Mouse (Mus musculus) neural tube, embryonic 14.5 days (tissue): ENCODE results near the gene Tkt. TPM values are rescaled to one million over a fixed set of nuclear protein-coding genes. Genes with fewer than 3 reads are reported as not detected.

Experiments
- ATAC-seq: fragments of 200-750 bp; cut with Nextera tagmentation; 2 replicates; pipeline ENCODE4 v1.8.0; 2017; ENCODE audit warnings: low read depth, mild to moderate bottlenecking, moderate TSS enrichment, moderate library complexity
- H3K27ac ChIP-seq: fragments of 300-500 bp; sonication (generic); 2 replicates; pipeline ENCODE4 v1.5.1; 2014; ENCODE audit warnings: low read depth, mild to moderate bottlenecking, control low read depth, low read length, moderate library complexity, mixed read lengths
- H3K27me3 ChIP-seq: fragments of 300-500 bp; sonication (generic); 2 replicates; pipeline ENCODE4 v1.6.1; 2014; ENCODE audit warnings: low read length; ENCODE audit not compliant: control insufficient read depth, insufficient read depth
- H3K36me3 ChIP-seq: fragments of 300-500 bp; sonication (generic); 2 replicates; pipeline ENCODE4 v1.6.1; 2014; ENCODE audit warnings: low read length, mixed read lengths; ENCODE audit not compliant: control insufficient read depth, insufficient read depth
- H3K4me1 ChIP-seq: fragments of 300-500 bp; sonication (generic); 2 replicates; pipeline ENCODE4 v1.6.1; 2014; ENCODE audit warnings: low read length; ENCODE audit not compliant: control insufficient read depth, insufficient read depth
- H3K4me2 ChIP-seq: fragments of 300-500 bp; sonication (generic); 2 replicates; pipeline ENCODE4 v1.6.1; 2014; ENCODE audit warnings: mild to moderate bottlenecking, low read depth, low read length, control low read depth
- H3K4me3 ChIP-seq: fragments of 300-500 bp; sonication (generic); 2 replicates; pipeline ENCODE4 v1.5.1; 2014; ENCODE audit warnings: low read depth, low read length, control low read depth, mixed read lengths
- H3K9ac ChIP-seq: fragments of 300-500 bp; sonication (generic); replicated peaks from 2 replicates; pipeline ENCODE4 v1.6.1; 2014; ENCODE audit warnings: low read depth, mild to moderate bottlenecking, control low read depth, low read length, mixed read lengths
- H3K9me3 ChIP-seq: fragments of 300-500 bp; sonication (generic); 2 replicates; pipeline ENCODE4 v1.6.1; 2016; ENCODE audit warnings: low read length; ENCODE audit not compliant: control insufficient read depth
- WGBS: fragments of 180-500 bp; shearing (Covaris S2); extraction: QIAGEN DNeasy Blood & Tissue Kit; methylation state at CpG from one replicate; pipeline ENCODE4 v1.1.7; 2014; 5-methylcytosine and 5-hydroxymethylcytosine counted together
- polyA plus RNA-seq: library from polyadenylated mRNA; unstranded; fragments of >200 nt; fragmentation: Nextera tagmentation; extraction: Ambion mirVana; gene quantifications from 2 replicates; pipeline ENCODE4 v1.2.1, GENCODE M21; 2014

The Tkt gene
- polyA plus RNA-seq, 1 experiment from 2014 or later = 81.9 TPM

- peak; percentile 50; the same call in 1 of the 2 replicates for ATAC-seq
Measured at GRCm38 (mm10) chr14:30586780-30587461, 38.8 kb downstream of the Tkt start.

GRCm38 (mm10) chr14:30590041-30590645, 42.0 kb downstream of the Tkt start:
- peaks cover 12% of the 10 kb centered on the region for H3K4me1 ChIP-seq
- no peaks in the 10 kb centered on the region for H3K9me3 ChIP-seq
- ATAC-seq = no peak
- no peaks in the 10 kb centered on the region for H3K36me3 ChIP-seq
- no peak overlapping the region for H3K9ac ChIP-seq
- no peak overlapping the region for H3K4me2 ChIP-seq
- H3K27me3 ChIP-seq = no peaks in the 10 kb centered on the region
- H3K27ac ChIP-seq = no peak overlapping the region
- 49% methylated on average over 11 of the region's 11 CpGs for WGBS
- H3K4me3 ChIP-seq = no peak overlapping the region

More at GRCm38 (mm10) chr14:30586780-30587461, 38.8 kb downstream of the Tkt start:
- H3K4me3 ChIP-seq = no peak overlapping the region
- H3K27me3 ChIP-seq = no peaks in the 10 kb centered on the region
- 39% methylated on average over 7 of the region's 7 CpGs for WGBS
- no peaks in the 10 kb centered on the region; the same call in none of the 2 replicates for H3K4me1 ChIP-seq
- no peaks in the 10 kb centered on the region for H3K9me3 ChIP-seq
- no peak overlapping the region for H3K9ac ChIP-seq
- no peak overlapping the region for H3K27ac ChIP-seq
- no peak overlapping the region for H3K4me2 ChIP-seq
- H3K36me3 ChIP-seq = no peaks in the 10 kb centered on the region

GRCm38 (mm10) chr14:30590918-30591317, 42.8 kb downstream of the Tkt start:
- no peak overlapping the region for H3K27ac ChIP-seq
- H3K9me3 ChIP-seq = no peaks in the 10 kb centered on the region
- H3K4me3 ChIP-seq = no peak overlapping the region
- no peaks in the 10 kb centered on the region for H3K27me3 ChIP-seq
- H3K4me1 ChIP-seq = peaks cover 13% of the 10 kb centered on the region
- WGBS = 78% methylated on average over 7 of the region's 7 CpGs
- H3K9ac ChIP-seq = no peak overlapping the region
- no peak overlapping the region for H3K4me2 ChIP-seq
- no peak for ATAC-seq
- no peaks in the 10 kb centered on the region for H3K36me3 ChIP-seq

GRCm38 (mm10) chr14:30591417-30591816, 43.3 kb downstream of the Tkt start:
- no peak for ATAC-seq
- Histone ChIP-seq H3K4me2 (no peak overlapping the region), H3K4me1 (peaks cover 13% of the 10 kb centered on the region), H3K9ac (no peak overlapping the region), H3K9me3 (no peaks in the 10 kb centered on the region), H3K27me3 (no peaks in the 10 kb centered on the region), H3K27ac (no peak overlapping the region), H3K36me3 (no peaks in the 10 kb centered on the region), H3K4me3 (no peak overlapping the region)
- WGBS = 5% methylated on average over 6 of the region's 6 CpGs

- no peak overlapping the region for H3K4me3 ChIP-seq
- no peak overlapping the region for H3K4me2 ChIP-seq
- H3K27ac ChIP-seq = peak overlapping the region; percentile 1; the same call in 1 of the 2 replicates
- 33% methylated on average over 11 of the region's 11 CpGs for WGBS
- peak; percentile 49; the same call in 1 of the 2 replicates for ATAC-seq
- 0 out of 2 replicates have a peak, but pooled peaks cover 2% of the 10 kb centered on the region for H3K36me3 ChIP-seq
- H3K27me3 ChIP-seq = no peaks in the 10 kb centered on the region
- no peaks in the 10 kb centered on the region for H3K9me3 ChIP-seq
- H3K4me1 ChIP-seq = peaks cover 13% of the 10 kb centered on the region; the same call in 1 of the 2 replicates
- no peak overlapping the region for H3K9ac ChIP-seq
Measured at GRCm38 (mm10) chr14:30593279-30594091, 45.3 kb downstream of the Tkt start.

- Histone ChIP-seq H3K9ac (no peak overlapping the region), H3K27ac (peak overlapping the region; percentile 1), H3K27me3 (no peaks in the 10 kb centered on the region), H3K9me3 (no peaks in the 10 kb centered on the region), H3K4me2 (no peak overlapping the region; the same call in 1 of the 2 replicates), H3K36me3 (0 out of 2 replicates have a peak, but pooled peaks cover 4% of the 10 kb centered on the region), H3K4me1 (peaks cover 13% of the 10 kb centered on the region; the same call in 1 of the 2 replicates), H3K4me3 (no peak overlapping the region)
- ATAC-seq = peak; percentile 76
- WGBS = 23% methylated on average over 7 of the region's 7 CpGs
Measured at GRCm38 (mm10) chr14:30594092-30594695, 46.0 kb downstream of the Tkt start.

- no peak overlapping the region for H3K4me2 ChIP-seq
- no peak overlapping the region for H3K9ac ChIP-seq
- no peaks in the 10 kb centered on the region for H3K9me3 ChIP-seq
- H3K4me3 ChIP-seq = no peak overlapping the region
- 77% methylated on average over 8 of the region's 8 CpGs for WGBS
- H3K27ac ChIP-seq = no peak overlapping the region
- H3K27me3 ChIP-seq = no peaks in the 10 kb centered on the region
- ATAC-seq = no peak
- H3K4me1 ChIP-seq = peaks cover 13% of the 10 kb centered on the region; the same call in 1 of the 2 replicates
- 0 out of 2 replicates have a peak, but pooled peaks cover 4% of the 10 kb centered on the region for H3K36me3 ChIP-seq
Measured at GRCm38 (mm10) chr14:30595576-30596313, 47.6 kb downstream of the Tkt start.

GRCm38 (mm10) chr14:30596407-30596806, 48.2 kb downstream of the Tkt start:
- WGBS = 91% methylated on average over 3 of the region's 3 CpGs
- ATAC-seq = no peak
- no peak overlapping the region for H3K9ac ChIP-seq

More at GRCm38 (mm10) chr14:30596407-30596806, 48.2 kb downstream of the Tkt start:
- H3K9me3 ChIP-seq = no peaks in the 10 kb centered on the region
- H3K4me1 ChIP-seq = peaks cover 13% of the 10 kb centered on the region; the same call in 1 of the 2 replicates
- H3K4me3 ChIP-seq = no peak overlapping the region
- H3K4me2 ChIP-seq = no peak overlapping the region
- H3K27ac ChIP-seq = no peak overlapping the region
- 0 out of 2 replicates have a peak, but pooled peaks cover 4% of the 10 kb centered on the region for H3K36me3 ChIP-seq
- no peaks in the 10 kb centered on the region for H3K27me3 ChIP-seq
